Mouse (Mus musculus) heart, postnatal 0 days (tissue): Measurements from ENCODE around the gene Gpr107. TPM values are rescaled to one million over a fixed set of nuclear protein-coding genes. Genes with fewer than 3 reads are reported as not detected.
A peak's percentile ranks its signal among the peaks of the same experiment; 100 is the strongest.

Source experiments
- ATAC-seq: fragments of 200-750 bp; cut with Nextera tagmentation; 2 replicates; pipeline ENCODE4 v1.8.0; 2017; ENCODE audit warnings: low read depth, moderate number of reproducible peaks, moderate library complexity; ENCODE audit not compliant: insufficient read depth
- DNase-seq: peaks from one replicate; pipeline ENCODE4 v3.0.0-alpha.2; 2016; ENCODE audit warnings: low spot score
- H3K27ac ChIP-seq: fragments of 300-500 bp; sonication (generic); 2 replicates; pipeline ENCODE4 v1.5.1; 2014; ENCODE audit warnings: low read depth, mild to moderate bottlenecking
- H3K27me3 ChIP-seq: fragments of 300-500 bp; sonication (generic); 2 replicates; pipeline ENCODE4 v1.6.1; 2014; ENCODE audit warnings: low read length, mixed read lengths; ENCODE audit not compliant: control insufficient read depth, insufficient read depth
- H3K36me3 ChIP-seq: fragments of 300-500 bp; sonication (generic); replicated peaks from 2 replicates; pipeline ENCODE4 v1.6.1; 2014; ENCODE audit warnings: low read length, mixed read lengths; ENCODE audit not compliant: control insufficient read depth, insufficient read depth
- H3K4me1 ChIP-seq: fragments of 300-500 bp; sonication (generic); 2 replicates; pipeline ENCODE4 v1.6.1; 2014; ENCODE audit warnings: antibody characterized with exemption; ENCODE audit not compliant: control insufficient read depth, insufficient read depth
- H3K4me2 ChIP-seq: fragments of 300-500 bp; sonication (generic); 2 replicates; pipeline ENCODE4 v1.6.1; 2014; ENCODE audit warnings: low read depth, mild to moderate bottlenecking, low read length, moderate library complexity
- H3K4me3 ChIP-seq: fragments of 300-500 bp; sonication (generic); 2 replicates; pipeline ENCODE4 v1.5.1; 2014; ENCODE audit warnings: low read depth, low read length
- H3K9ac ChIP-seq: fragments of 300-500 bp; sonication (generic); replicated peaks from 2 replicates; pipeline ENCODE4 v1.6.1; 2014; ENCODE audit warnings: low read depth, low read length, mixed read lengths
- H3K9me3 ChIP-seq: fragments of 300-500 bp; sonication (generic); replicated peaks from 2 replicates; pipeline ENCODE4 v1.6.1; 2016; ENCODE audit warnings: low read length; ENCODE audit not compliant: control insufficient read depth
- CTCF ChIP-seq: IDR thresholded peaks from 2 replicates; pipeline ENCODE4 v1.5.1; 2016; ENCODE audit warnings: antibody characterized with exemption, control low read depth, low read depth
- EP300 ChIP-seq: IDR thresholded peaks from 2 replicates; pipeline ENCODE4 v1.6.1; 2016; ENCODE audit warnings: antibody characterized with exemption, low read depth
- WGBS: fragments of 180-500 bp; shearing (Covaris S2); extraction: QIAGEN DNeasy Blood & Tissue Kit; methylation state at CpG from one replicate; pipeline ENCODE4 v1.1.7; 2014; 5-methylcytosine and 5-hydroxymethylcytosine counted together
- polyA plus RNA-seq: library from polyadenylated mRNA; unstranded; fragments of >200 nt; fragmentation: Nextera tagmentation; extraction: Ambion mirVana; gene quantifications from 2 replicates; pipeline ENCODE4 v1.2.1, GENCODE M21; 2015
- total RNA-seq: library from RNA; depleted of rRNA; stranded (reverse); fragments of >200 nt; gene quantifications from 2 replicates; pipeline ENCODE4 v1.2.3, GENCODE M21; 2014; ENCODE audit warnings: low replicate concordance

The Gpr107 gene
- total and polyA plus RNA-seq, 2 experiments from 2014 or later, result 20.3 to 69.4 TPM

DNA sequence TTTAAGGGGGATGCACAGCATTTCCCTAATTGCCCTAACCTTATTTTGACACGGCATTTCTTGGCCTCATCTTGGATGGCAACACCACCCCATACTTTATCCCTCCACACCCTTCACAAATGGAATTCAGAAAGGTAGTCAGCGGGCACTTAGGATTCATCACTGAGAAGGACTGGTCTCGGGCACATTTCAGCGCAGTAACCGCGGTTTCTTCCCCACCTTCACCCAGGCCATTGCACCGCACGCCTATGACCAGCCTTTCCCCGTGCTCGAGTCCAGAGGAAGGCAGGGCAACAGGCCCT, 11.4 kb upstream of the Gpr107 start:
- H3K36me3 ChIP-seq, result no peaks in the 10 kb centered on the region
- H3K27ac ChIP-seq, result no peak overlapping the region
- peaks cover 45% of the 10 kb centered on the region for H3K4me1 ChIP-seq
- DNase-seq, result no peak
- peak overlapping the region; percentile 88 for H3K4me2 ChIP-seq
- H3K27me3 ChIP-seq, result no peaks in the 10 kb centered on the region
- peak overlapping the region; percentile 83 for H3K9ac ChIP-seq
- TF ChIP-seq EP300, result no peak
- no peak for TF ChIP-seq CTCF
- 6% methylated on average over 10 of the region's 10 CpGs for WGBS
- H3K9me3 ChIP-seq, result no peaks in the 10 kb centered on the region
- peak overlapping the region; percentile 87 for H3K4me3 ChIP-seq
- ATAC-seq, result no peak

DNA sequence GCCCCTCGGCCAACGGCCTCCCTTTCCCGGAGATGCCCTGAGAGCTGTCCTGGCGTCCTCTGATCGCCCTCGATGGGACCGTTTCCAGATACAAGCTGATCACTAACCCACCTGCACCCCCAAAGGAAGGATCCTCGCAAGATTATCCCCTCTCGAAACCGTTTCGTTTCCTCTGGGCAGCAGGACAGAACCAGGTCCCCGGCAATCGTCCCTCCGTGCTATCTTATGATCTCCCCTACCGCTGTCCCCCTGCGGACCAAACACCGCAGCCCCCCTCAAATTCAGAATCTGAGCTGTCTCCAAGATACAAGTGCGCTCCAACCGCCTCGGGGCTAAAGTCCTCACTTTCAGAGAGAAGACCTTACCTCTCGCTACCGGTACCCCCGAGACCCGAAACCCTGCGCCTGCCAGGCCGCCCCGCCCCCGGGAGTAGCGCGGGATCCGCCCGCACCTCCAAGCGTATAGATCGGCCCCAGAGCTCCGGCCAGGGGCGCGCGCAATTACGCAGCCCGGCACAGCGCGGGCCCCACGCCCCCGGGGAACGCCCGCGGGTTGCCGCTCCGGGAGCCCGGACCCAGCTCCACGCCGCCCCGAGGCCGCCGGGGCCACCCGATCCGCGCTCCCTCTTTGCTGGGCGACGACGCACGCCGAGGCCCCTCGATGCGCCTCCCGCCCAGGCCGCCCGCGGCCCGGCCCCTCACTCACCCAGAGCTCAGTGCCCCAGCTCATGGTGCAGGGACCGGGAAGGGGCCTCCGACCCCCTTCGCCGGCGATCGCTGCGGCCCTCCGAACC, 10.8 kb upstream of the Gpr107 start:
- H3K9ac ChIP-seq, result peak overlapping the region; percentile 83
- no peak for TF ChIP-seq EP300
- TF ChIP-seq CTCF, result no peak
- ATAC-seq, result peak; percentile 59
- no peaks in the 10 kb centered on the region for H3K9me3 ChIP-seq
- peaks cover 41% of the 10 kb centered on the region for H3K4me1 ChIP-seq
- no peak for DNase-seq
- peaks cover 3% of the 10 kb centered on the region; the same call in 1 of the 2 replicates for H3K36me3 ChIP-seq
- H3K27ac ChIP-seq, result peak overlapping the region; percentile 89
- H3K4me2 ChIP-seq, result peak overlapping the region; percentile 88
- H3K4me3 ChIP-seq, result peak overlapping the region; percentile 87
- under 1% methylated on average over 72 of the region's 78 CpGs for WGBS
- no peaks in the 10 kb centered on the region for H3K27me3 ChIP-seq

DNA sequence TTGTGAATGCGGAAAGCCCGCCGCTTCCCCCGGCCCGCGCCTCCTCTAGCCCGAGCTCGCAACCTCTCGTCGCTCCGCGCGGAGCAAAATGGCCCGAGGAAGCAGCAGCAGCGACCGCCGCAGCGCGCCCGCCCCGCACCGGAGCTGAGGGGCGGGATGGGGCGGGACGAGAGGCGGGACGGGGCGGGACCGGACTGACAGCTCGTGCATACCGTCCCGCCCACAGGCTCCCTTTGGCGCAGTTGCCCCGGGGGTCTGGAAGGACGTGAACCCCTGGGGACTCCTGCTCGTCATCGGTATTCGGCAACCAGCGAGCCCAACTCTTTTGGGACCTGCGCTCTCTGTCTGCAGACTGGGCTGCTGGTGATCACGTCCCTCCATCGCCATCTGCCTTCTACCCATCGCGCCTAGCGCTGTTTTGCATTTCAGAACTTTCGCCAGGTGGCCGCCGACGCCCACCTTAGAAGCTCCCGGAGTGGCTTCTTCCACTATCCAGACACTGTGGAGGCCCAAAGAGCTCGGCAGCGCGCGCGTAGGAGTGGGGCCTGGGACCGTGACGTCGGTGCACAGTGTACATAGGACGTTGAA, 10.2 kb upstream of the Gpr107 start, which contains the start of gene Fnbp1:
TSS of gene Fnbp1 (minus strand) at position 142 of the 588 bp plus-strand sequence.
- Histone ChIP-seq H3K9me3 (no peaks in the 10 kb centered on the region), H3K36me3 (peaks cover 10% of the 10 kb centered on the region; the same call in 1 of the 2 replicates), H3K27me3 (no peaks in the 10 kb centered on the region), H3K4me3 (peak within 1 kb of the TSS; percentile 87), H3K27ac (peak within 1 kb of the TSS; percentile 89), H3K4me1 (peaks cover 37% of the 10 kb centered on the region), H3K4me2 (peak within 1 kb of the TSS; percentile 88), H3K9ac (peak within 1 kb of the TSS; percentile 83)
- ATAC-seq (peak; percentile 93), DNase-seq (peak; percentile 86)
- no peak for TF ChIP-seq EP300
- peak; percentile 32 for TF ChIP-seq CTCF
- under 1% methylated on average over 51 of the region's 59 CpGs for WGBS

DNA sequence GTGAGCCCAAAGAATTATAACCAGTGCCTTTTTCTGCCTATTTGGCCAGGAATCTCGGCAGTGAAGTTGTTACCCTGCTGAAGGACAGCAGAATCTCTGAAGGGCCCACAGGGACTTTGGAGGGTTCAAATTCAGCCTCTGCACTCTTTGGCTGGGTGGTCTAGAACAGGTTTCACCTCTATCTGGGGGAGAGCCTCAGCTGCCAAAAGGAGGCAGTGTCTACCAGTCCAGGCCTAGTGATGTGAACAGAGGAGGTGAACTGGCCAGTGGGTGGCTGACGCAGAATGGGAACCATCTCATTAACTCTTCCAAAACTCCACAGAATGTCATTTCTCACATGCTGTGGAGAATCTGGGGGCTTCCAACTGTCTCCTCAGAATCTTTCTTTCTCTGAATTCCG, 9.6 kb upstream of the Gpr107 start:
- 21% methylated on average over 3 of the region's 3 CpGs for WGBS
- Histone ChIP-seq H3K4me1 (peaks cover 32% of the 10 kb centered on the region), H3K4me2 (peak overlapping the region; percentile 88), H3K4me3 (peak overlapping the region; percentile 87), H3K27ac (peak overlapping the region; percentile 89), H3K36me3 (peaks cover 15% of the 10 kb centered on the region; the same call in 1 of the 2 replicates), H3K27me3 (no peaks in the 10 kb centered on the region), H3K9me3 (no peaks in the 10 kb centered on the region), H3K9ac (peak overlapping the region; percentile 83)
- ATAC-seq, result no peak
- TF ChIP-seq EP300, result peak; percentile 13; the same call in 1 of the 2 replicates
- TF ChIP-seq CTCF, result peak; percentile 35; the same call in 1 of the 2 replicates
- DNase-seq, result no peak

DNA sequence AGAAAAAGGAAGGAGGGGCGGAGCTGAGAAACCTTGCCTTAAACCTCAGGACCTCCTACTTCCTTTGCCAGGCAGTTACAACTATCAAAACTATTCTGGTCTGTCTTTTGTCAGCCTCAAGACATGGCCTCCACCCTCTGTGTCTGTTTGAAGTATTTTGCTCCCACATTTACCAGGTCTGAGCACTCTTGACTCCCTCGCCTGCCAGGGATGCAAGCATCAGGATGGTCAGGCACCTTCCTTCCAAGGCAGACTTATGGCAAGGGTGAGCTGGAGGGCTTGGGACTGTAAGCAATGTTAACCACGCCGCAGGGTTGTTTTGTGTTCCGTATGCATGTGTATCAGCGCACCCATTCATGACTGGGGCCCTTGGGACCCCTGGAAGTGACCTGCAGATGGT, 8.8 kb upstream of the Gpr107 start:
- WGBS, result 57% methylated on average over 6 of the region's 6 CpGs
- Histone ChIP-seq H3K4me2 (peak overlapping the region; percentile 45; the same call in 1 of the 2 replicates), H3K36me3 (peaks cover 23% of the 10 kb centered on the region), H3K4me1 (peaks cover 32% of the 10 kb centered on the region), H3K27ac (peak overlapping the region; percentile 89; the same call in 1 of the 2 replicates), H3K27me3 (no peaks in the 10 kb centered on the region), H3K9me3 (no peaks in the 10 kb centered on the region), H3K9ac (no peak overlapping the region), H3K4me3 (peak overlapping the region; percentile 13; the same call in 1 of the 2 replicates)
- DNase-seq (no peak), ATAC-seq (no peak)
- TF ChIP-seq EP300 (no peak), CTCF (no peak)
